Comparison of ENCODE assay signal across 26 mouse cellular contexts in genomic region chr10:17697376-17698265, GRCm38 (mm10). TPM values are rescaled to one million over a fixed set of nuclear protein-coding genes. Genes with fewer than 3 reads are reported as not detected.
DNase-seq lines count a peak whose midpoint lies in the region; ATAC-seq and TF ChIP-seq lines count a peak whose summit lies in the region.
"Had no signal": no experiment of that assay in that cellular context is flagged by ENCODE, and none has a peak within 500 bp of the region (broad histone marks: within the 10 kb centered on the region; RNA-seq: fewer than 3 reads in every experiment).

No protein-coding gene starts in this region.

- no peak overlapping the region for H3K9ac ChIP-seq in stomach, postnatal 0 days (ENCODE audit: low read length)
- H3K9ac ChIP-seq in kidney, embryonic 14.5 days (ENCODE audit: low read depth, low read length): no peak overlapping the region
- H3K9ac ChIP-seq in midbrain, embryonic 14.5 days (replicated peaks; ENCODE audit: low read length): no peak overlapping the region
- H3K9ac ChIP-seq: embryonic facial prominence, embryonic 15.5 days; forebrain, embryonic 12.5 days; hindbrain, embryonic 12.5 days; liver, embryonic 14.5 days had no signal

- H3K4me3 ChIP-seq in bone marrow macrophage, adult 2 months (ENCODE audit: insufficient read depth, low read length): no peak overlapping the region
- H3K4me3 ChIP-seq in stomach, postnatal 0 days (ENCODE audit: low read depth, low read length): no peak overlapping the region
- H3K4me3 ChIP-seq in kidney, embryonic 14.5 days (ENCODE audit: low read length): no peak overlapping the region
- no peak overlapping the region for H3K4me3 ChIP-seq in midbrain, embryonic 14.5 days (replicated peaks; ENCODE audit: low read depth, low read length)
- H3K4me3 ChIP-seq: embryonic facial prominence, embryonic 15.5 days; forebrain, embryonic 12.5 days; hindbrain, embryonic 12.5 days; midbrain, embryonic 10.5 days had no signal

- H3K27me3 ChIP-seq in stomach, postnatal 0 days (ENCODE audit: control insufficient read depth, insufficient read depth, low read length): no peaks in the 10 kb centered on the region
- no peaks in the 10 kb centered on the region for H3K27me3 ChIP-seq in kidney, embryonic 14.5 days (ENCODE audit: control insufficient read depth, insufficient read depth, low read length)
- H3K27me3 ChIP-seq in midbrain, embryonic 14.5 days (ENCODE audit: control insufficient read depth, insufficient read depth, low read length): no peaks in the 10 kb centered on the region
- H3K27me3 ChIP-seq: embryonic facial prominence, embryonic 15.5 days; forebrain, embryonic 12.5 days; hindbrain, embryonic 12.5 days had no signal

- peak; percentile 35; the same call in 1 of the 2 replicates for ATAC-seq in stomach, postnatal 0 days (ENCODE audit: low FRiP score, low TSS enrichment)
- ATAC-seq in kidney, embryonic 14.5 days (ENCODE audit: low FRiP score, low TSS enrichment): no peak
- ATAC-seq in midbrain, embryonic 14.5 days (ENCODE audit: low FRiP score, low TSS enrichment): no peak
- ATAC-seq: intestine, embryonic 16.5 days; midbrain, embryonic 16.5 days had no signal

- H3K9me3 ChIP-seq in stomach, postnatal 0 days (ENCODE audit: control insufficient read depth, low read length): no peaks in the 10 kb centered on the region
- H3K9me3 ChIP-seq in kidney, embryonic 14.5 days (ENCODE audit: control insufficient read depth, low read length): 0 out of 2 replicates have a peak, but pooled peaks cover 3% of the 10 kb centered on the region
- H3K9me3 ChIP-seq in midbrain, embryonic 14.5 days (ENCODE audit: control insufficient read depth, low read length): no peaks in the 10 kb centered on the region
- H3K9me3 ChIP-seq: embryonic facial prominence, embryonic 15.5 days; forebrain, embryonic 12.5 days; hindbrain, embryonic 12.5 days; midbrain, embryonic 10.5 days had no signal

- peak overlapping the region; percentile 72 for H3K27ac ChIP-seq in bone marrow macrophage, adult 2 months (ENCODE audit: insufficient read depth, low read depth, low read length)
- no peak overlapping the region for H3K27ac ChIP-seq in stomach, postnatal 0 days (replicated peaks)
- no peak overlapping the region for H3K27ac ChIP-seq in kidney, embryonic 14.5 days (ENCODE audit: low read depth, low read length)
- no peak overlapping the region for H3K27ac ChIP-seq in midbrain, embryonic 14.5 days (replicated peaks; ENCODE audit: low read depth, low read length)
- H3K27ac ChIP-seq: embryonic facial prominence, embryonic 15.5 days; forebrain, embryonic 12.5 days; hindbrain, embryonic 12.5 days; liver, embryonic 14.5 days; midbrain, embryonic 10.5 days had no signal

- TF ChIP-seq EP300 in stomach, postnatal 0 days (optimal IDR thresholded peaks at IDR 0.05): no peak

- no peaks in the 10 kb centered on the region for H3K36me3 ChIP-seq in stomach, postnatal 0 days (ENCODE audit: control insufficient read depth, insufficient read depth, low read length)
- no peaks in the 10 kb centered on the region for H3K36me3 ChIP-seq in kidney, embryonic 14.5 days (ENCODE audit: control insufficient read depth, insufficient read depth, low read length)
- H3K36me3 ChIP-seq in midbrain, embryonic 14.5 days (ENCODE audit: control insufficient read depth, insufficient read depth, low read length): no peaks in the 10 kb centered on the region
- H3K36me3 ChIP-seq: embryonic facial prominence, embryonic 15.5 days; forebrain, embryonic 12.5 days; hindbrain, embryonic 12.5 days; midbrain, embryonic 10.5 days had no signal

- no peak for TF ChIP-seq POLR2A in bone marrow macrophage, adult 2 months (IDR thresholded peaks at IDR 0.05; ENCODE audit: borderline replicate concordance, low read depth, low read length)

- peaks cover 11% of the 10 kb centered on the region for H3K4me1 ChIP-seq in bone marrow macrophage, adult 2 months (ENCODE audit: control insufficient read depth, insufficient read depth, low read length)
- no peaks in the 10 kb centered on the region for H3K4me1 ChIP-seq in stomach, postnatal 0 days (replicated peaks; ENCODE audit: control insufficient read depth, insufficient read depth)
- H3K4me1 ChIP-seq in kidney, embryonic 14.5 days (ENCODE audit: control insufficient read depth, insufficient read depth, low read length): no peaks in the 10 kb centered on the region
- no peaks in the 10 kb centered on the region for H3K4me1 ChIP-seq in midbrain, embryonic 14.5 days (ENCODE audit: control insufficient read depth, insufficient read depth, low read length)
- H3K4me1 ChIP-seq: embryonic facial prominence, embryonic 15.5 days; forebrain, embryonic 12.5 days; hindbrain, embryonic 12.5 days; midbrain, embryonic 10.5 days had no signal

- peak; percentile 22 for DNase-seq in lung, postnatal 36 days
- DNase-seq in lung, postnatal 4 days: no peak
- DNase-seq in Muller cell, postnatal 12 days (ENCODE audit: inconsistent ontology term): peak; percentile 49
- no peak for DNase-seq in stomach, postnatal 0 days (ENCODE audit: low spot score)
- DNase-seq in midbrain, embryonic 14.5 days: no peak
- DNase-seq in frontal cortex, postnatal 25 days (ENCODE audit: low spot score in 2 of 2): no peak
- DNase-seq: adrenal gland, postnatal 25 days; cerebellum, adult 2 months; cerebellum, postnatal 14 days; heart, postnatal 36 days; kidney, adult 8-10 months; kidney, postnatal 10 days; liver; lung, adult 2 months; right cerebral cortex, adult 18-20 months; thymus, postnatal 4 days had no signal

- H3K4me2 ChIP-seq in stomach, postnatal 0 days (replicated peaks; ENCODE audit: low read depth): no peak overlapping the region
- H3K4me2 ChIP-seq in kidney, embryonic 14.5 days (replicated peaks; ENCODE audit: low read depth, low read length): no peak overlapping the region
- no peak overlapping the region for H3K4me2 ChIP-seq in midbrain, embryonic 14.5 days (ENCODE audit: low read length)
- H3K4me2 ChIP-seq: embryonic facial prominence, embryonic 15.5 days; forebrain, embryonic 12.5 days; heart, embryonic 11.5 days; hindbrain, embryonic 12.5 days had no signal

- WGBS in stomach, postnatal 0 days: 38% methylated on average over 7 of the region's 7 CpGs
- WGBS in kidney, embryonic 14.5 days: 55% methylated on average over 7 of the region's 7 CpGs
- WGBS in midbrain, embryonic 14.5 days: 73% methylated on average over 7 of the region's 7 CpGs

- TF ChIP-seq CTCF in bone marrow macrophage, adult 2 months (IDR thresholded peaks at IDR 0.05; ENCODE audit: low read depth, low read length): no peak
- no peak for TF ChIP-seq CTCF in stomach, postnatal 0 days (IDR thresholded peaks at IDR 0.05; ENCODE audit: low read depth)

RNA-seq across cellular contexts. Expression of gene Cited2, which starts 25.4 kb away (rescaled TPM):
- polyA plus RNA-seq in bone marrow macrophage, adult 2 months (2012; ENCODE audit: insufficient read depth, insufficient read length, missing spikeins): 136 and 143 TPM in 2 replicates
- 33.0 and 33.7 TPM in 2 replicates for polyA plus RNA-seq in stomach, postnatal 0 days (2015; fragmentation: Nextera tagmentation; extraction: Ambion mirVana)
- 76.0 and 83.5 TPM in 2 replicates for polyA plus RNA-seq in kidney, embryonic 14.5 days (2014; fragmentation: Nextera tagmentation; extraction: Ambion mirVana)
- 71.2 and 71.7 TPM in 2 replicates for polyA plus RNA-seq in midbrain, embryonic 14.5 days (2014; fragmentation: Nextera tagmentation; extraction: Ambion mirVana)

Comparison
In these comparisons a context has a peak if more than half of its experiments do, and no peak if none do; other contexts are left out.
1. DNase-seq: peak in lung, postnatal 36 days (single experiment) and Muller cell, postnatal 12 days (single experiment); none in lung, postnatal 4 days (0 of 2), stomach, postnatal 0 days (single experiment), midbrain, embryonic 14.5 days (single experiment) and frontal cortex, postnatal 25 days (0 of 2).